Mouse (Mus musculus) forebrain, postnatal 0 days (tissue): Measurements from ENCODE around the gene Hoxa4. TPM values are rescaled to one million over a fixed set of nuclear protein-coding genes. Genes with fewer than 3 reads are reported as not detected.

ENCODE experiments used
- ATAC-seq: fragments of 200-750 bp; cut with Nextera tagmentation; 2 replicates; pipeline ENCODE4 v1.8.0; 2017; ENCODE audit warnings: mild to moderate bottlenecking, moderate library complexity
- DNase-seq: peaks from one replicate; pipeline ENCODE4 v3.0.0-alpha.2; 2015
- H3K27ac ChIP-seq: fragments of 300-500 bp; sonication (generic); 2 replicates; pipeline ENCODE4 v1.5.1; 2014; ENCODE audit warnings: low read depth, mild to moderate bottlenecking, antibody characterized with exemption, low read length, moderate library complexity, mixed read lengths
- H3K27me3 ChIP-seq: fragments of 300-500 bp; sonication (generic); 2 replicates; pipeline ENCODE4 v1.6.1; 2014; ENCODE audit warnings: mild to moderate bottlenecking, low read length, mixed read lengths; ENCODE audit not compliant: insufficient read depth
- H3K36me3 ChIP-seq: fragments of 300-500 bp; sonication (generic); 2 replicates; pipeline ENCODE4 v1.6.1; 2014; ENCODE audit warnings: mild to moderate bottlenecking, moderate library complexity; ENCODE audit not compliant: insufficient read depth
- H3K4me1 ChIP-seq: fragments of 300-500 bp; sonication (generic); 2 replicates; pipeline ENCODE4 v1.6.1; 2014; ENCODE audit warnings: antibody characterized with exemption; ENCODE audit not compliant: insufficient read depth
- H3K4me2 ChIP-seq: fragments of 300-500 bp; sonication (generic); 2 replicates; pipeline ENCODE4 v1.6.1; 2014; ENCODE audit warnings: low read depth, mild to moderate bottlenecking, moderate library complexity
- H3K4me3 ChIP-seq: fragments of 300-500 bp; sonication (generic); 2 replicates; pipeline ENCODE4 v1.5.1; 2014; ENCODE audit warnings: low read depth, low read length, mixed read lengths
- H3K9ac ChIP-seq: fragments of 300-500 bp; sonication (generic); 2 replicates; pipeline ENCODE4 v1.6.1; 2014; ENCODE audit warnings: mild to moderate bottlenecking
- H3K9me3 ChIP-seq: fragments of 300-500 bp; sonication (generic); 2 replicates; pipeline ENCODE4 v1.6.1; 2016; ENCODE audit warnings: low read length
- CTCF ChIP-seq: sonication (generic); IDR thresholded peaks from 2 replicates; pipeline ENCODE4 v1.5.1; 2016; ENCODE audit warnings: antibody characterized with exemption, control low read depth, low read depth
- WGBS: fragments of 180-500 bp; shearing (Covaris S2); extraction: QIAGEN DNeasy Blood & Tissue Kit; methylation state at CpG from one replicate; pipeline ENCODE4 v1.1.7; 2014; 5-methylcytosine and 5-hydroxymethylcytosine counted together
- polyA plus RNA-seq: library from polyadenylated mRNA; unstranded; fragments of >200 nt; fragmentation: Nextera tagmentation; extraction: Ambion mirVana; gene quantifications from 2 replicates; pipeline ENCODE4 v1.2.1, GENCODE M21; 2015
- total RNA-seq: library from RNA; depleted of rRNA; stranded (reverse); fragments of >200 nt; gene quantifications from 2 replicates; pipeline ENCODE4 v1.2.3, GENCODE M21; 2014

Gene Hoxa4
- total and polyA plus RNA-seq, 2 experiments from 2014 or later = not detected

- 2% methylated on average over 14 of the region's 14 CpGs for WGBS
- H3K9ac ChIP-seq = no peak overlapping the region
- H3K27ac ChIP-seq = no peak overlapping the region
- H3K9me3 ChIP-seq = no peaks in the 10 kb centered on the region
- H3K36me3 ChIP-seq = no peaks in the 10 kb centered on the region
- no peaks in the 10 kb centered on the region; the same call in 1 of the 2 replicates for H3K4me1 ChIP-seq
- peaks cover 91% of the 10 kb centered on the region for H3K27me3 ChIP-seq
- H3K4me2 ChIP-seq = no peak overlapping the region
- no peak overlapping the region for H3K4me3 ChIP-seq
- no peak for TF ChIP-seq CTCF
- DNase-seq (no peak), ATAC-seq (no peak)
These were observed 28.8 kb downstream of the Hoxa4 start for GRCm38 (mm10) chr6:52162611-52163365.

- H3K36me3 ChIP-seq = no peaks in the 10 kb centered on the region
- H3K27me3 ChIP-seq = peaks cover 93% of the 10 kb centered on the region
- TF ChIP-seq CTCF = no peak
- DNase-seq = no peak
- no peak overlapping the region for H3K4me2 ChIP-seq
- H3K4me3 ChIP-seq = no peak overlapping the region
- no peak for ATAC-seq
- 5% methylated on average over 1 of the region's 1 CpGs for WGBS
- no peaks in the 10 kb centered on the region; the same call in 1 of the 2 replicates for H3K4me1 ChIP-seq
- H3K9ac ChIP-seq = no peak overlapping the region
- H3K9me3 ChIP-seq = no peaks in the 10 kb centered on the region
- H3K27ac ChIP-seq = no peak overlapping the region
These were observed 29.5 kb downstream of the Hoxa4 start for GRCm38 (mm10) chr6:52162093-52162380.

GRCm38 (mm10) chr6:52161336-52162092 is 30.0 kb downstream of the Hoxa4 start:
- DNase-seq (no peak), ATAC-seq (no peak)
- no peak overlapping the region for H3K4me3 ChIP-seq
- H3K9ac ChIP-seq = no peak overlapping the region
- TF ChIP-seq CTCF = no peak
- WGBS = 4% methylated on average over 8 of the region's 8 CpGs
- H3K27ac ChIP-seq = no peak overlapping the region
- no peak overlapping the region for H3K4me2 ChIP-seq
- no peaks in the 10 kb centered on the region for H3K36me3 ChIP-seq
- H3K4me1 ChIP-seq = no peaks in the 10 kb centered on the region; the same call in 1 of the 2 replicates
- H3K9me3 ChIP-seq = no peaks in the 10 kb centered on the region
- peaks cover 93% of the 10 kb centered on the region for H3K27me3 ChIP-seq

GRCm38 (mm10) chr6:52160511-52161335 is 30.8 kb downstream of the Hoxa4 start:
- no peak overlapping the region for H3K4me3 ChIP-seq
- no peak overlapping the region for H3K4me2 ChIP-seq
- H3K4me1 ChIP-seq = no peaks in the 10 kb centered on the region; the same call in 1 of the 2 replicates
- H3K9ac ChIP-seq = no peak overlapping the region
- H3K36me3 ChIP-seq = no peaks in the 10 kb centered on the region
- WGBS = 2% methylated on average over 30 of the region's 30 CpGs
- H3K9me3 ChIP-seq = no peaks in the 10 kb centered on the region
- no peak overlapping the region for H3K27ac ChIP-seq
- no peak for TF ChIP-seq CTCF
- H3K27me3 ChIP-seq = peaks cover 93% of the 10 kb centered on the region
- DNase-seq = peak; percentile 53
- ATAC-seq = no peak

GRCm38 (mm10) chr6:52159979-52160378 is 31.6 kb downstream of the Hoxa4 start:
- H3K4me3 ChIP-seq = no peak overlapping the region

GRCm38 (mm10) chr6:52159164-52159761 is 32.3 kb downstream of the Hoxa4 start:
- Histone ChIP-seq H3K27me3 (peaks cover 94% of the 10 kb centered on the region), H3K9me3 (no peaks in the 10 kb centered on the region), H3K4me3 (0 out of 2 replicates have a peak overlapping the region, but pooled peaks have one; percentile 42), H3K27ac (no peak overlapping the region), H3K9ac (no peak overlapping the region), H3K36me3 (no peaks in the 10 kb centered on the region), H3K4me2 (0 out of 2 replicates have a peak overlapping the region, but pooled peaks have one; percentile 80), H3K4me1 (no peaks in the 10 kb centered on the region; the same call in 1 of the 2 replicates)
- ATAC-seq = no peak
- DNase-seq = no peak
- WGBS = 2% methylated on average over 12 of the region's 12 CpGs
- no peak for TF ChIP-seq CTCF

More at GRCm38 (mm10) chr6:52159979-52160378, 31.6 kb downstream of the Hoxa4 start:
- ATAC-seq (no peak), DNase-seq (no peak)
- Histone ChIP-seq H3K27me3 (peaks cover 92% of the 10 kb centered on the region), H3K27ac (no peak overlapping the region), H3K4me2 (no peak overlapping the region), H3K9me3 (no peaks in the 10 kb centered on the region), H3K9ac (no peak overlapping the region), H3K4me1 (no peaks in the 10 kb centered on the region; the same call in 1 of the 2 replicates), H3K36me3 (no peaks in the 10 kb centered on the region)
- WGBS = 5% methylated on average over 9 of the region's 9 CpGs
- no peak for TF ChIP-seq CTCF
